Mouse (Mus musculus): ENCODE results near the gene Ccdc43. TPM values are rescaled to one million over a fixed set of nuclear protein-coding genes. Genes with fewer than 3 reads are reported as not detected.

The Ccdc43 gene
- total RNA-seq, 1 experiment from 2014 or later = 51.1 TPM

- no peak for ATAC-seq (replicated peaks in 1 of 2; ENCODE audit: insufficient read depth in 1 of 2, low FRiP score in 2 of 2, low TSS enrichment in 1 of 2, low read depth in 1 of 2, poor library complexity in 2 of 2, severe bottlenecking in 2 of 2)
Measured at GRCm38 (mm10) chr11:102698018-102698476, 465 bp upstream of the Ccdc43 start.

GRCm38 (mm10) chr11:102695289-102695688 is 2.3 kb downstream of the Ccdc43 start:
- no peak for ATAC-seq (replicated peaks in 1 of 2; ENCODE audit: insufficient read depth in 1 of 2, low FRiP score in 2 of 2, low TSS enrichment in 1 of 2, low read depth in 1 of 2, poor library complexity in 2 of 2, severe bottlenecking in 2 of 2)

- ATAC-seq (replicated peaks in 1 of 2; ENCODE audit: insufficient read depth in 1 of 2, low FRiP score in 2 of 2, low TSS enrichment in 1 of 2, low read depth in 1 of 2, poor library complexity in 2 of 2, severe bottlenecking in 2 of 2) = peak; percentile 75 to 76
Measured at GRCm38 (mm10) chr11:102690162-102690561, 7.4 kb downstream of the Ccdc43 start.

GRCm38 (mm10) chr11:102665637-102666435 is 31.7 kb downstream of the Ccdc43 start:
- ATAC-seq (replicated peaks in 1 of 2; ENCODE audit: insufficient read depth in 1 of 2, low FRiP score in 2 of 2, low TSS enrichment in 1 of 2, low read depth in 1 of 2, poor library complexity in 2 of 2, severe bottlenecking in 2 of 2) = no peak

- no peak for ATAC-seq (replicated peaks in 1 of 2; ENCODE audit: insufficient read depth in 1 of 2, low FRiP score in 2 of 2, low TSS enrichment in 1 of 2, low read depth in 1 of 2, poor library complexity in 2 of 2, severe bottlenecking in 2 of 2)
Measured at GRCm38 (mm10) chr11:102665151-102665550, 32.4 kb downstream of the Ccdc43 start.

- ATAC-seq (replicated peaks in 1 of 2; ENCODE audit: insufficient read depth in 1 of 2, low FRiP score in 2 of 2, low TSS enrichment in 1 of 2, low read depth in 1 of 2, poor library complexity in 2 of 2, severe bottlenecking in 2 of 2) = no peak
Measured at GRCm38 (mm10) chr11:102663416-102663815, 34.2 kb downstream of the Ccdc43 start, which contains the start of gene Meioc. Gene Meioc (plus strand): TSS chr11:102663716.

- no peak for ATAC-seq (replicated peaks in 1 of 2; ENCODE audit: insufficient read depth in 1 of 2, low FRiP score in 2 of 2, low TSS enrichment in 1 of 2, low read depth in 1 of 2, poor library complexity in 2 of 2, severe bottlenecking in 2 of 2)
Measured at GRCm38 (mm10) chr11:102656931-102657330, 40.7 kb downstream of the Ccdc43 start.

- ATAC-seq (replicated peaks in 1 of 2; ENCODE audit: insufficient read depth in 1 of 2, low FRiP score in 2 of 2, low TSS enrichment in 1 of 2, low read depth in 1 of 2, poor library complexity in 2 of 2, severe bottlenecking in 2 of 2) = peak; percentile 39 to 46; a peak in 2 of 4 replicates
Measured at GRCm38 (mm10) chr11:102656326-102656926, 41.2 kb downstream of the Ccdc43 start.

GRCm38 (mm10) chr11:102655888-102656287 is 41.7 kb downstream of the Ccdc43 start:
- ATAC-seq (replicated peaks in 1 of 2; ENCODE audit: insufficient read depth in 1 of 2, low FRiP score in 2 of 2, low TSS enrichment in 1 of 2, low read depth in 1 of 2, poor library complexity in 2 of 2, severe bottlenecking in 2 of 2) = no peak

- no peak for ATAC-seq (replicated peaks in 1 of 2; ENCODE audit: insufficient read depth in 1 of 2, low FRiP score in 2 of 2, low TSS enrichment in 1 of 2, low read depth in 1 of 2, poor library complexity in 2 of 2, severe bottlenecking in 2 of 2)
Measured at GRCm38 (mm10) chr11:102652844-102653243, 44.7 kb downstream of the Ccdc43 start.

GRCm38 (mm10) chr11:102651381-102651780 is 46.2 kb downstream of the Ccdc43 start:
- peak; percentile 32 to 46; a peak in 1 of 4 replicates for ATAC-seq (replicated peaks in 1 of 2; ENCODE audit: insufficient read depth in 1 of 2, low FRiP score in 2 of 2, low TSS enrichment in 1 of 2, low read depth in 1 of 2, poor library complexity in 2 of 2, severe bottlenecking in 2 of 2)

- ATAC-seq (replicated peaks in 1 of 2; ENCODE audit: insufficient read depth in 1 of 2, low FRiP score in 2 of 2, low TSS enrichment in 1 of 2, low read depth in 1 of 2, poor library complexity in 2 of 2, severe bottlenecking in 2 of 2) = no peak
Measured at GRCm38 (mm10) chr11:102647885-102648284, 49.7 kb downstream of the Ccdc43 start.

GRCm38 (mm10) chr11:102646226-102646625 is 51.4 kb downstream of the Ccdc43 start:
- no peak for ATAC-seq (replicated peaks in 1 of 2; ENCODE audit: insufficient read depth in 1 of 2, low FRiP score in 2 of 2, low TSS enrichment in 1 of 2, low read depth in 1 of 2, poor library complexity in 2 of 2, severe bottlenecking in 2 of 2)

- ATAC-seq (replicated peaks in 1 of 2; ENCODE audit: insufficient read depth in 1 of 2, low FRiP score in 2 of 2, low TSS enrichment in 1 of 2, low read depth in 1 of 2, poor library complexity in 2 of 2, severe bottlenecking in 2 of 2) = no peak
Measured at GRCm38 (mm10) chr11:102643891-102644382, 53.6 kb downstream of the Ccdc43 start.

- no peak for ATAC-seq (replicated peaks in 1 of 2; ENCODE audit: insufficient read depth in 1 of 2, low FRiP score in 2 of 2, low TSS enrichment in 1 of 2, low read depth in 1 of 2, poor library complexity in 2 of 2, severe bottlenecking in 2 of 2)
Measured at GRCm38 (mm10) chr11:102636887-102637286, 60.7 kb downstream of the Ccdc43 start.
